Mouse (Mus musculus) heart, postnatal 0 days (tissue): ENCODE results near the gene Meis2. TPM values are rescaled to one million over a fixed set of nuclear protein-coding genes. Genes with fewer than 3 reads are reported as not detected.

Experiments used
- ATAC-seq: fragments of 200-750 bp; cut with Nextera tagmentation; 2 replicates; pipeline ENCODE4 v1.8.0; 2017; ENCODE audit warnings: low read depth, moderate number of reproducible peaks, moderate library complexity; ENCODE audit not compliant: insufficient read depth
- DNase-seq: peaks from one replicate; pipeline ENCODE4 v3.0.0-alpha.2; 2016; ENCODE audit warnings: low spot score
- H3K27ac ChIP-seq: fragments of 300-500 bp; sonication (generic); 2 replicates; pipeline ENCODE4 v1.5.1; 2014; ENCODE audit warnings: low read depth, mild to moderate bottlenecking
- H3K27me3 ChIP-seq: fragments of 300-500 bp; sonication (generic); 2 replicates; pipeline ENCODE4 v1.6.1; 2014; ENCODE audit warnings: low read length, mixed read lengths; ENCODE audit not compliant: control insufficient read depth, insufficient read depth
- H3K36me3 ChIP-seq: fragments of 300-500 bp; sonication (generic); replicated peaks from 2 replicates; pipeline ENCODE4 v1.6.1; 2014; ENCODE audit warnings: low read length, mixed read lengths; ENCODE audit not compliant: control insufficient read depth, insufficient read depth
- H3K4me1 ChIP-seq: fragments of 300-500 bp; sonication (generic); 2 replicates; pipeline ENCODE4 v1.6.1; 2014; ENCODE audit warnings: antibody characterized with exemption; ENCODE audit not compliant: control insufficient read depth, insufficient read depth
- H3K4me2 ChIP-seq: fragments of 300-500 bp; sonication (generic); 2 replicates; pipeline ENCODE4 v1.6.1; 2014; ENCODE audit warnings: low read depth, mild to moderate bottlenecking, low read length, moderate library complexity
- H3K4me3 ChIP-seq: fragments of 300-500 bp; sonication (generic); 2 replicates; pipeline ENCODE4 v1.5.1; 2014; ENCODE audit warnings: low read depth, low read length
- H3K9ac ChIP-seq: fragments of 300-500 bp; sonication (generic); replicated peaks from 2 replicates; pipeline ENCODE4 v1.6.1; 2014; ENCODE audit warnings: low read depth, low read length, mixed read lengths
- H3K9me3 ChIP-seq: fragments of 300-500 bp; sonication (generic); replicated peaks from 2 replicates; pipeline ENCODE4 v1.6.1; 2016; ENCODE audit warnings: low read length; ENCODE audit not compliant: control insufficient read depth
- CTCF ChIP-seq: IDR thresholded peaks from 2 replicates; pipeline ENCODE4 v1.5.1; 2016; ENCODE audit warnings: antibody characterized with exemption, control low read depth, low read depth
- EP300 ChIP-seq: IDR thresholded peaks from 2 replicates; pipeline ENCODE4 v1.6.1; 2016; ENCODE audit warnings: antibody characterized with exemption, low read depth
- WGBS: fragments of 180-500 bp; shearing (Covaris S2); extraction: QIAGEN DNeasy Blood & Tissue Kit; methylation state at CpG from one replicate; pipeline ENCODE4 v1.1.7; 2014; 5-methylcytosine and 5-hydroxymethylcytosine counted together
- polyA plus RNA-seq: library from polyadenylated mRNA; unstranded; fragments of >200 nt; fragmentation: Nextera tagmentation; extraction: Ambion mirVana; gene quantifications from 2 replicates; pipeline ENCODE4 v1.2.1, GENCODE M21; 2015
- total RNA-seq: library from RNA; depleted of rRNA; stranded (reverse); fragments of >200 nt; gene quantifications from 2 replicates; pipeline ENCODE4 v1.2.3, GENCODE M21; 2014; ENCODE audit warnings: low replicate concordance

The Meis2 gene
- total and polyA plus RNA-seq, 2 experiments from 2014 or later: 15.4 to 42.2 TPM

- DNase-seq: peak; percentile 18
- Histone ChIP-seq H3K4me2 (peak overlapping the region; percentile 86), H3K27me3 (no peaks in the 10 kb centered on the region), H3K4me1 (no peaks in the 10 kb centered on the region), H3K9ac (peak overlapping the region; percentile 56), H3K4me3 (peak overlapping the region; percentile 85), H3K36me3 (no peaks in the 10 kb centered on the region), H3K9me3 (no peaks in the 10 kb centered on the region), H3K27ac (peak overlapping the region; percentile 96)
- no peak for TF ChIP-seq EP300
- no peak for TF ChIP-seq CTCF
- WGBS: 10% methylated on average over 15 of the region's 15 CpGs
- ATAC-seq: no peak
Measured at GRCm38 (mm10) chr2:116067711-116068110, 2.1 kb upstream of the Meis2 start.

- no peaks in the 10 kb centered on the region for H3K36me3 ChIP-seq
- peak overlapping the region; percentile 85 for H3K4me3 ChIP-seq
- peak overlapping the region; percentile 59 for H3K9ac ChIP-seq
- WGBS: under 1% methylated on average over 26 of the region's 27 CpGs
- H3K9me3 ChIP-seq: no peaks in the 10 kb centered on the region
- TF ChIP-seq CTCF: no peak; the same call in 1 of the 2 replicates
- TF ChIP-seq EP300: no peak
- peak; percentile 71 for ATAC-seq
- H3K4me1 ChIP-seq: no peaks in the 10 kb centered on the region
- peak overlapping the region; percentile 96 for H3K27ac ChIP-seq
- no peaks in the 10 kb centered on the region for H3K27me3 ChIP-seq
- DNase-seq: peak; percentile 90
- peak overlapping the region; percentile 86 for H3K4me2 ChIP-seq
Measured at GRCm38 (mm10) chr2:116067065-116067497, 1.4 kb upstream of the Meis2 start.

GRCm38 (mm10) chr2:116066057-116066941 lies 660 bp upstream of the Meis2 start:
- H3K9me3 ChIP-seq: no peaks in the 10 kb centered on the region

GRCm38 (mm10) chr2:116065057-116065456 lies 582 bp downstream of the Meis2 start:
- TF ChIP-seq CTCF (no peak), EP300 (no peak)
- Histone ChIP-seq H3K4me3 (peak overlapping the region; percentile 85), H3K4me2 (peak overlapping the region; percentile 86), H3K4me1 (no peaks in the 10 kb centered on the region), H3K27me3 (no peaks in the 10 kb centered on the region), H3K9ac (peak overlapping the region; percentile 98), H3K27ac (peak overlapping the region; percentile 96), H3K36me3 (no peaks in the 10 kb centered on the region), H3K9me3 (no peaks in the 10 kb centered on the region)
- 0% methylated on average over 10 of the region's 10 CpGs for WGBS
- DNase-seq (no peak), ATAC-seq (no peak)

More at GRCm38 (mm10) chr2:116066057-116066941, 660 bp upstream of the Meis2 start:
- peak overlapping the region; percentile 86 for H3K4me2 ChIP-seq
- peak overlapping the region; percentile 96 for H3K27ac ChIP-seq
- H3K4me1 ChIP-seq: no peaks in the 10 kb centered on the region
- peak; percentile 39 for DNase-seq
- peak; percentile 18 for ATAC-seq
- H3K27me3 ChIP-seq: no peaks in the 10 kb centered on the region
- TF ChIP-seq EP300: no peak
- no peak for TF ChIP-seq CTCF
- under 1% methylated on average over 36 of the region's 36 CpGs for WGBS
- peak overlapping the region; percentile 85 for H3K4me3 ChIP-seq
- peak overlapping the region; percentile 59 for H3K9ac ChIP-seq
- H3K36me3 ChIP-seq: no peaks in the 10 kb centered on the region

- Histone ChIP-seq H3K4me3 (peak overlapping the region; percentile 85), H3K4me2 (peak overlapping the region; percentile 86), H3K27me3 (no peaks in the 10 kb centered on the region), H3K9me3 (no peaks in the 10 kb centered on the region), H3K4me1 (no peaks in the 10 kb centered on the region), H3K36me3 (0 out of 2 replicates have a peak, but pooled peaks cover under 1% of the 10 kb centered on the region), H3K9ac (peak overlapping the region; percentile 98), H3K27ac (peak overlapping the region; percentile 96)
- DNase-seq (no peak), ATAC-seq (no peak)
- under 1% methylated on average over 20 of the region's 20 CpGs for WGBS
- TF ChIP-seq EP300 (no peak), CTCF (no peak)
Measured at GRCm38 (mm10) chr2:116064521-116064920, 1.1 kb downstream of the Meis2 start.
